Mouse (Mus musculus) spleen, postnatal 14 days (tissue): ENCODE data around the gene Sh3bp4.

Experiments
- DNase-seq, 2 experiments: peaks; one replicate each; pipeline ENCODE4 v3.0.0; 2021 to 2022; ENCODE audit warnings: low spot score in 2 of 2

The Sh3bp4 gene

DNA sequence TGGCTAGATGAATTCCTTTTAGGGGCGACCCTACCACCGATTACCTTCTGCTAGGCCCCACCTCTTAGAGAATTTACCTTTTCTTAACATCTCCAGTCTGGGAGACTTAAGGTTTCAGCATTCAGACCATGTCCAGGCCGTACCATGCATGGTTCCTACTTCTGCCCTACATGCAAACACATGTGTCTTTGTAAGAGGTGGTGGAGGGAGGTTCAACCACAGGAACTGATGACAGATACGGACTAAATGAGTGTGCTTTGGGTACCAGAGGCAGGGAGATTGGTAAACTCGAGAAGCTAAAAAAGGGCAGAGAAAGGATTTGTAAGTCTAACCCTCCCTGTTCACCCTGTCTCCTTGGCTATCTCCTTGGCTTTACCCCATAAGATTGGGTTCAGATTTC, 23.5 kb downstream of the Sh3bp4 start:
- no peak for DNase-seq

DNA sequence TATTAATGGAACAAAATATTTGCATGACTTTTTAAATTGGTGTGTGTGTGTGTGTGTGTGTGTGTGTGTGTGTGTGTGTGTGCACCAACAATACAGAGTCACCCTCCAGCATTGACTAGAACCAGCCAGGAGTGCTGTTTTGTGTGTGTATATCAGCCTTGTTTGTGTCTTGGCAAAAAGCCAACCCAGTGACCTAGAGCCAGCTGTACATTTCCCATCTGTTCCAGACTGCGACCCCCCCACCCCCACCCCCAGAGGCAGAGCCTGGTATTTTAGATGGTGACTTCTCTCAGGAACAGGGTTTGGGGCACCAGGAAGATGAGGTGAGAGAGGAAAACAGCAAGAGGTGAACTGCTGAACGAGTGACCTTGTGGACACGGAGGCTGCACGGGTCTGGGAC, 24.2 kb downstream of the Sh3bp4 start:
- DNase-seq = no peak

DNA sequence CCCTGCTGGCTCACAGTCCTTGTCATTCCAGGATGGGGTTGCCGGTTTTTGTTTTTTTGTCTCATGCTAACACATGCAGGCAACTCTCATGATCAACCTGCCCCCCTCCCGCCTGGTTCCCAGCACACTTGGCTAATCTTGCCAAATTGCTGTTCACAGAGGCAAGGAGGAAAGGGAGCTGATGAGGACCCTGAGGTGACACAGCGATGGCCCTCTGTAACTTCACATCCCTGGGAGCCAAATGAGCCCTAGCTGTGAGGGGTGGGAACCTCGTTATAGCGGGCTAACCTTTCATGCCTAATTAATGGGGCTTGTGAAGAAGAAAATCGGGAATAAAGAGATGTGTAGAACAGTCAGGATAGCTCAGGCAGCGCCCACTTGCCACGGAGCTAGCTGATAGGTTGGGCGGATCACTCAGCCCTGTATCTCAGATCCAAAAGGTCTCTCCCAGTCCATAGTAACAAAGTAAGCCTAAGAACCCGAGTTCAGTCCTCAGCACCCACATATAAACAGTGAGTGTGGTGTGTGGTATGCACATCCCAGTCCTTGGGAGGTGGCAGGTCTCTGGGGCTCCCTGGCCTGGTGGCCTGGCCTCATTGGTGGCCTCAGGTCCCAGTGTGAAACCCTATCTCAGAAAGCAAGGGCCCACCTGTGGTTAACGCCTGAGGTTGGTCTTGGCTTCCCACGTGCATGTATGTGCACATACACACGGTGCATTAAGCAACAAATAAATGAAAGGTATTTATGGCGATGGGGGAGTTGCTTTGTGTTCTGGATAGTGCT, 25.6 kb downstream of the Sh3bp4 start:
- no peak for DNase-seq

DNA sequence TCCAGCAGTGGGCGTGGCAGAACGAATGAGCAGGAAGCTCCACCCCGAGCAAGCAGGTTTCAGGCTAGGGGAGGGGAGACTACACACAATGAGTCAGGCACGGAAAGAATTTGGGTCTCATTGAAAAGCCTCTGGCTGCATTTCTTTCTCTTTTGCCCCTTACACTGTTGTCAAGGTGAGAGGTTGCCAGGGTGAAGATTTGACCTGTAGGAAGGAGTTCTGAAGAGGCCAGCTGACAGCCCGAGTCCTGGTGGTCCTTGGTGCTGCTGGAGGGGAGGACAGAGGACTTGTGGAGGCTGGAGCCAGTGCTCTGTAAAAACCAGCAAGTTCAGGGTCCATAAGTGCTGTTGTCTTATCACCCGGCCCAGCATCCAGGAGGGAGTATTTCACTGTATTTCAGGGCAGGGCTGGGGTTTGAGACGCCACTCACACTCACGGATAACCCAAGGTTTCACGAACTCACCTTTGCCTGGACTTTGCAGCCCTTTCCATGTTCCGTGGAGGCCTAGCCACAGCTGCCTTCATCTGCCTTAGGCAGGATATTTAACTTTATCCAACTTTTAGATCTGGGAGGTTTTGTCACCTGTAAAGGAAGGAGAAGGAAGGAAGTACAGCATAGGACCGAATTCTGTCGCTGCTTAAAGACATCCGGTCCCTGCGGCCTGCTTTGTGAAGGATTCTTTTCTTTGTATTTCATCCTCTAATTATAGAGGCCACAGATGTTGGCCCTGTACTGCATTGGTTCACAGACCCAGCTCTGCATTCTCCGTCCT, 32.2 kb downstream of the Sh3bp4 start:
- DNase-seq = no peak

DNA sequence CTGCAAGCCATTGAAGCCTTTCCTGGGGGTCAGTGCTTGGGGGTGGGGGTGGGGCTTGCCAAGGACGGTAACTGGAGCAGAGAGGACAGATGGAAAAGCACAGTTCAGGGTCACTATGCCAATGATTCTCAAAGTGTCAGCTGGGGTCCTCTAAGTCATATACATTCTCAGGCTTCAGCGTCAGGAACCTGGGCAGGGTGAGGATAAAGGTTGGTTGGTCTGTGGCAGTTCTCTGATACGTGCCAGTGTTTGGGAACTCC, 32.7 kb downstream of the Sh3bp4 start:
- DNase-seq = no peak

DNA sequence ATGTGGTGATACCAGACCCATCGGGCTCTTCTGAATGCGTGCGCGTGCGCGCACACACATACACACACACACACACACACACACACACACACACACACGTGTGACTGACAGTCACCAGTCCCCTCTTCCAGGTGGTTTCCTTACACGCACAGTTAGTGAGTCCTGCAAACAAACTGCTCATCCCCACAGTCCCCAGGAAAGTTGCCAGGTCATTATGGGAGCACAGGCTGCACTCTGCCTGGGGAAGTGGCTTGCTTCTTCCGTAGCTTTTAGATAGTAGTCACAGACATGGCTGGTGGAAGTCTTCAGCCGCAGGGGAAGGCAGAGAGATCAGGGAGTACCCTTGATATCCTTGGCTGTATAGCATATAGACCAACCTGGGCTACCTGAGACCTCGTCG, 33.3 kb downstream of the Sh3bp4 start:
- no peak for DNase-seq

DNA sequence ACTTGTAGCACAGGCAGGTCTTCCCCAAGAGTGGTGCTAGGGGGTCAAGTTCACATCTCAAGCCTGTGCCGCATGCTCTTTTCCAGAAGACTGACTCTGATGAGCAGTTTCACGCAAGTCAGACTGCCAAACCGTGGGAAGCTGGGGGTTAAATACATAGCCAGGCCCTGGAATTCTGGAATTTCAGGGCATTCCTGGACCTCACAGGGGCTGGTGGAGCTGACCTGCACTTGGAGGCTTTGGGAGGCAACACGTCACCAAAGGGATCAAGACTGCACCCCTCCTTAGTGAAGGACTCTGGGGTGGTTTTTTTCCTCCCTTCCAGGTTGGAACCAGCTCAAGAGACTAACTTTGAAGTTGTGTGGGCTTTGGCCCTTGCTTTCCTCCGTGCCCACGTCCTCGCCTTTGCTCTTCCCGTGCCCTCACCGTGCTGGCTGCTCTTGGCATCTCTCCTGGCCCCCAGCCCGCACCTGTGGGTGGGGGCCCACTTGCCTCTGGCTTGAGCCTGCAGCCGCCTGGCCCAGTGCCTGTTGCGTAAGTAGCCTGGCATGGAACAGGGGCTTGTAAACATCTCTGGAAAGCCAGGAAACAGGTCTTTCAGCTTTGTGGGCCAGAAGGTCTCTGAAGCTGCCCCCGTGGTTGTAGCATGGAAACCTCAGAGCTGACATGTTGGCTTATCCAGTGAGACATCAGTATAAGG, 34.0 kb downstream of the Sh3bp4 start:
- DNase-seq = no peak

DNA sequence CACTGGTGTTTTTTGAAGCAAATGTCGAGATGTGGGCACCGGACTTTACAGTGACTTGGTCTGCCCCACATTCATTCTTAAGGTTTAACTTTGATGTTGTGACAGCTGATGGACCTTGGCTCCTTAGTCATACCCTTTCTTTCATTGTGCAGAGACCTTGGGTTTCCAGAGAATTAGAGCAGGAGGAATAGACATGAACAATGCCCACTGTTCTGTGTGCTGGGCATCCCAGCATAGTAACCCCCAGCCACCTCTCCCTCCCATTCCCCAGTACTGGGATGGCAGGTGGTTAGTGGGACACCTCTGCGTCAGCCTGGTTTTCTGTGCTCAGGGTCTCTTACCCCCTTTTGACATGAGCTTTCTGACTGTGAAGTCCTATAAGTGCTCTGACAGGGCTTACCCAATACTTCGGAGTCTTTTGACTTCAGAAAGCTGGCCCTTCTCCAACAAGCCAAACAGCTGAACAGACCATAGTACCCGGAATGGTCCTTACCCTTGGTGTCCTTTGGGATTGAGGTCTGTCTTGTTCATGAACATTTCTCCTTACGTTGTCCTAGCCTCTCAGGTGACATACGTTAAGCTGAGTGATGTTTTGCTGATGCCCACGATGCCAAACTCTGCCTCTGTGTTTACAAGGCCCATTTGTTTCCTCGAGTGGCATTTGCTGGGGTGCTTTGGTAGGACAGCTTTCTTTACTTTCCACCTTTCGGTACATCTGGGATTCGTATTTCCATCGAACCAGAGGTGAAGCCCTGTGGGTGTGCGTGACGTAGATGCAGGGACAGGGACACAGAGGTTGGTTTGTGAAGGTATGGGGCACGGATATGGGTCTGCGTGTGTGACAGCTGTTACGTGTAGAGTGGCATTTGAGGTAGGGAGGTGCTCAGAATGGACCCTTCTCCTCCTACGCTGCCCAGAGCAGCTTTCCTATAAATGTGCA, 35.9 kb downstream of the Sh3bp4 start:
- DNase-seq = no peak

DNA sequence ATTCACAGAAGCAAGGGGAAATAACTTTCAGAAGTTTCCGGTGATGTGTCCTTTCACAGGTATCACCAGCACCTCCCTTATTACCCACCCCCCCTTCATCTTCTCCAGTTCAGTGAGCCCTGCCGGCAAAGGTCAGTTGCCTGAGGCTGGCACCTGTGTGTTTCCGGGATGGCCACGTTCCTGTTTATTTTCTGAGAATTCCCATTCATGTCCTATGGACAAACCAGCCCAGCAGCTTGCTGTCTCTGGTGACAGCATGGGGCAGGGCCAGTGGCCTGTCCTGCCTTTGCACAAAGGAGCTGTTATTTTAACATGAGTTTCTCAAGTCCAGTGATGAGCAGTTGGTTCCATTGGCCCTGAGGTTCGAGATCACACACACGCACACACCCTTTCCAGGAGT, 37.3 kb downstream of the Sh3bp4 start:
- no peak for DNase-seq

DNA sequence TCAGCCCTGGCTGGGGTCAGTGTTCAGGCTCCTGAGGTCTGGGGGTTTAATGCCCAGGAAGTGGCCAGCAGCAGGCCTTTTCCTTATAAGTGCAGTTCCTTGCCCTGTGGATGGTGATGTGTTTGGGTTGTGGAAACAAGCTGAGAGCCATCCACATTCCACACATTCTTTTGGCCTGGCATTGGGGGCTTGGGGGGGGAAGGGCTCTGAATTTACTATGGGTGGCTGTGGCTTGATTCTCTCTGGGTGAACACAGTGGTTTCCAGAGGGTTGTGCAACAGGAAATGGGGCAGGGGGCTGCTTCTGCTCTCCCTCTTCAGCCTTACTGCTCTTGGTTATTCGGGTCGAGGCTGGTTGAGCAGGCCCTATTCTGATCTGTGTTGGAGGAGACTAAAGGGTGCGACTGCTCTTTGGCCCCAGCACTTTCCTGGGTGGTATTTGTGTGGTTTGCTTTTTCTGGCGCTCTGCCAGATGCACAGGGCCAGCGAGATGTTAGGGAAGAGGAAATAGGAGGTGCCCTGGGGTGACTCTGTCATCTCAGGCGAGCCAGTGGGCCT, 38.2 kb downstream of the Sh3bp4 start:
- DNase-seq = no peak

DNA sequence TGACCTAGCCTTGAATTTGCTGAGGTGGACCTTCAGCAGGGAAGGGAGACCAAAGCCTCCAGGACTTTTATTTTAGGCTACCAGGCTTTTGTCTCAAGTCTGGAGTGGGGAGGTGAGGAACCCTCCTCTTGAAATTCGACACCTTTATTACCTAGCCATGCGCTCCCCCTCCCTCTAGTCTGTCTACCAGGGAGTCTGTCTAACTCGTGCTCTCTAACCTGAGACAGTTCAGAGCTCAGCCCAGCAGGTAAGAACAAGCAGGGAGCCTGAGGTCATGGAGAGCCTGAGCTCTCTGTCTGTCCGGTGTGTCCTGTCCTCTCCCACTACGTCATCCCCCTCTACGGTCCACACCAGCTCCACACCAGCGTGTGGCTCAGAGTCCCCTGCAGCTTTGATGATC, 39.6 kb downstream of the Sh3bp4 start:
- DNase-seq = no peak

DNA sequence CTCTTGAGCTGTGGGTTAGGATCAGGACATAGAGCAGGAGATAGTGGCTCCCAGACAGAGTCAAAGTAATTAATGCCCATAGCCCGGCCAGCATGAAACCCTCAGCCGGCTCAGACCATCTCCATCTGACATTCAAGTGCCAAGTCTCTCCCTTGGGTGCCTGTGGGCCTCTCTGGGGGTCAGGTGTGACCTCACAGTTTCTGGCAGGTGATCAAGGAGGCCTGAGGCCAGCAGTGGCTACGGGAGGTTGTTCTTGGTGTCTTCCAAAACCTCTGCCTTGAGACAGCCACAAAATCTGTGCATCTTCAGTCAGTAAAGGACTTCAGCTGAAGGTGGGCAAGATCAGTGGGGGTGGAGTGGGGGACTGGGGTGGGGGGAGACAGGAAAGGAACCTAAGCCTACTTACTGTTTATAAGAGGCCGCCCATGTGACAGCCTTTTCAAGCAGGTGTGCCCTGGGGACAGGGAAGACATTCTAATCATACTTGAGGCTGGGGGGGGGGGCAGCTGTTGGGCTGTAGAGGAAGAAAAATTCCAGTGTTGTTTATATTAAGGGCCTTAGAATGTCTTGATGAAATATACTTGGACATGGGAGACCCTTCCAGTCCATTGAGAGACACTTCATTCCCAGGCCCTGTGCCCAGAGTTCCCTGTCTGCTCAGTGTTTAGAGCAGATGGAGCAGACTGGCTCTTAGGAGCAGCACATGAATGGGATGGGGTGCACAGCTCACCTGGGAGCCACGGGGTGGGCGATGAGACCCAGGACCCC, 40.7 kb downstream of the Sh3bp4 start:
- DNase-seq = no peak

DNA sequence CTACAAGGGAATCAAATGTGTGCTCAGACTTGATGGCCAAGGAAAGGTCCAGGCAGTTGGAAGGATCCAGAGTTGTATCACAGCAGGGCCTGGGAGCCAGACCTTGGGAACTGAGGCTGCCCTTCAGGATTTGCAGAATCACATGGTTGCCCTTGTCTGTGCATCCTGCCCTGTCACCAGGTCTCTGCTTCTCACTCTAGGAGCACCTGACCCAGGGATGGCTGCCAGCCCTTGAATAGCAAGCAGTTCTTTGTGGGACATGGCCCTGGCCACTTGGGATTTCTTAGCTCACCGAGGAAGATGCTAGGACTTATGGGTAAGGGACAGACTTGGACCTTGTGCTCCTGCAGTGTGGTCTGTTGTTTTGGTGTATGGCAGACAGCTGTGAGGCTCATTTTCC, 42.3 kb downstream of the Sh3bp4 start:
- DNase-seq = no peak

DNA sequence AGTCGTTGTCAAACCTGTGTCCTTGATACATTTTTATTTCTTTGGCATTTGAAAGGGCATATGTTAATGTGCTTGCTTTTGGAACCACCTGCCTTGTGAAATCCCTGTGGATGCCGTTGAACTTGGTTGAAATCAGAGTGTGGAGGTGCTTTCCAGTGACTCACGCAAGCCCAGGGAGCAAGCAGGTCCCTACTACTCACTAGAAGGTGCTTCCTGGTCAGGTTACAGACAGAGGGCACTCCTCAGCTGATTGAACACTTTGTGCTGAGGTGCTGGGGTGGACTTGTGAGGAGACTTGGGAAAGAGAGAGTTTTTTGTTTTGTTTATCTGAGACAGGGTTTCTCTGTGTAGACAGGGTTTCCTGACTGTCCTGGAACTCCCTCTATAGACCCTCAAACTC, 43.5 kb downstream of the Sh3bp4 start:
- DNase-seq = no peak

DNA sequence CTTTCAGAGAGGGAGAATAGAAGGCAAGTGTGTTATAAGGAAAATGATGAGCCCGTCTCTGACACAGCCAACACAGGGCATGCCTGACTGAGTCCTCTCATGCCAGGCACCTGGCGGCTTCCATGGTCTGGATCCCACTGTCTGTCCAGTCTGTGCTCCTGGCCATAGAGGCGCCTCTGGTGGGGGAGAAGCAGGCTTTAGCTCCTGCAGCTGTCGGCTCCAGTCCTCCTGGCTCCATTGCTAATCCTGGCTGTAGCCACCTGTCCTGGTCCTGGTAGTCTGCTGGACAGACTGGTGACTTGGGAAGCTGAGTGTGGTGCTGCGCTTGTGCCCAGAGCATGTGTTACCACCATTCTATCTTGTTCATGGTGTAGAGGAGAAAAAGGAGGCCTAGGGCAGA, 46.8 kb downstream of the Sh3bp4 start:
- DNase-seq = no peak

DNA sequence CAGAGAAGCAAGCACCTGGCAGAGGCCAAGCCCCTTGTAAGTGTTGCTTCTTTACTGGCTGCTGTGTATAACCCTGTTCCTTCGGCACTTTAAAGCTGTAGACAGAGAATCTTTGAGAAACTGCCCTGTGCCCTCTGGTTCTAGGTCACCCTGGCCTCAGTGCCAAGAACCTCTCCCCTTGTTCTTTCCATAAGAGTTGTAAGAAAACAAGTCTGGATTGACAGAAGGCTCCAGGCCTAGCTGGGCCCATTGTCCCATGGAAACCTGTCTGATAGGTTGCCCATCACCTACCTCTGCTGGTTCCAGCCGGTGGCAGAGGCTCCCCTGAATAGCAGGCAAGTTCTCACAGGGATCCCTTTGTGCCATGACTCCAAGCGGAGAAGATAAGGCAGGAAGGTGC, 47.9 kb downstream of the Sh3bp4 start:
- no peak for DNase-seq

DNA sequence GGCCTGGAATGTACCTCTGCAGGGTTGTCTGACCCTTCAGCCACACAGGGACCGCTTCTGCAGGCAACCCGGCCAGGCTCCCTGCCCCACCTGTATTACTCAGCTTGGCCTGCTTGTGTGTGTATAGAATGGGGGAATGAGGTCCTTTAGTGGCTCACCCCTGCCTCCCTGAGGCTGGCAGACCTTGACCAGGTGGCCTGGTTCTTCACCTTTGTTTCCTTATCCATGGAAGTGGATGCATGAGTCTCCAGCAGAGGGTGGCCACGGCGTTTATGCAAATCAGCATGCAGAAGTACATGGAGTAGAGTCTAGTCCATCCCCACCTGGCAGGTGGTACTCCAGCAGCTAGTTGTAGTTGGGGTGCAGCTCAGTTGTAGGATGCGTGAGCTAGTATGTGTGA, 48.6 kb downstream of the Sh3bp4 start:
- no peak for DNase-seq

DNA sequence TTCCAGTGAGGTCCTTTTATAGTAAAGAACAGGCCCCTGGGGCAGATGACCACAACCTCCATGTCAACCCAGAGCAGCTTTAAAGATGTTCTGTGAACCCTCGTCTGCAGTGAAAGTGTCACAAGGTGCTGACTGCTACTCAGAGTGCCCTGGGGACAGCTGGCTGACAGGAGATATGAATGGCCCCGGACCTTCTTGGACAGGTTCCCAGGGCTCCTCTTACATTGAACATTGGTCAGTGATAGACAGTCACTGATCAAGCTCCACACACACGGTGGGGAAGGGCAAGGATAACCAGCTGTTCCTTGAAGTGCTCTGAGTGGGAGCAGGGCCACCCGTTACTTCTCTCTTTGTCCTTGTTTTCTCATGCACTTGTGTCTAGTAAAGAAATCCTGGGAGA, 50.1 kb downstream of the Sh3bp4 start:
- DNase-seq = no peak

DNA sequence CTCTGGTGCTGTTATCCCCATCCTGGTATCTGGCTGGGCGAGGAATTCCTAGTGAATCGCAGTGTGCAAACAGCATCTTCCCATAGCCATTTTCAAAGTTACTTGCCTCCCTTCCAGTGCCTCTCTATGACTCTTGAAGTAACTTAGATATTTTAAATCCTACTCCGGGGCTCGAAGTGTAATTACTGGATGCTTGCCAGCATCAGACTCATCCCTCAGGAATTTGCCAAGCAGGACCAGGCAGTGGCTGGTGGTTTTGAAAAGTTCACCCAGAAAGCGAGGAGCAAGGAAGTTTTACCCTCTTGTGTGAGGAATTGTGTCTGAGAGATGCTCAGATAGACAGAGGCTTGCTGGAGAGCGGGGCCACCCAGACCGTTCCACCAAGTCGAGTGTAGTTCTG, 51.3 kb downstream of the Sh3bp4 start:
- DNase-seq = no peak

DNA sequence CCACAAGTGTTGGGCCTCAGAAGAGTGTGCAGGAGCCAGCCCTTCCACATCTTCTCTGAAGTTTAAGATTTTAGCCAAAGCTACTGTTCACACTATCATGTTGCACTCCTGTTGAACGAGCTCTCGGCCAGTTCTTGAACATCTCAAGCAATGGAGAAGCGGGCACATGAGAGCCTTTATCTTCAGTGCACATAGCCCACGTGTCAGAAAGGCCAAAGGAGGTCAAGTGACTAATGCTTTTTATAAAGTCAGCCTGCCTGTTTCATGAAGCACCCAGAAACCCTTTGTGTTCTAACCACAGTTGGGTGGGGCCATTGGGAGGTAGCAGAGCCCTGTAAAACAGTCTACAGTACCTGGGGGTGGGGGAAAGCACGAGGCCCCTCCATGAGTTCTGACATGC, 52.2 kb downstream of the Sh3bp4 start:
- DNase-seq = no peak

DNA sequence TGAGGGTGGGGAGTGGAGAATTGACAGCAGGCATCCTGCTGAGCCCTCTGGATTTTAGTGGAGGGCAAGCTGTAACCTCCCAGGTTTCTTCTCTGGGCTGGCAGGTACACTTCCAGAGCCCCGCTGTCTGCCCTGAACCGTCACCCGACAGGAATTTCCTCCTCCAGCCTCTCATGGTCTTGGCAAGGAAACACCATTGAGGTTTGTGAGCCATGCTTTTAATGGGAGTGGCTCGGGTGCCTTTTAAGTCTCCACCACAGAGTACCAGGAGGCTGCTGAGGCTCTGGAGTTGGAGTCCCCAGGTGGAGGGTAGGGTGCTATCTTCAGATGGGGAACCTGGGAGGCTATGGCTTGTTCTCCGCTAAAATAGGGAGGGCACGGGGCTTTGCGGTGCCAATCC, 53.9 kb downstream of the Sh3bp4 start:
- no peak for DNase-seq
